Mouse (Mus musculus): ENCODE results near the gene Casp7.

Gene Casp7

GRCm38 (mm10) chr19:56424606-56425395 is 27.9 kb downstream of the Casp7 start:
- DNase-seq (ENCODE audit: low spot score): no peak

- DNase-seq (ENCODE audit: low spot score): no peak
Observed at GRCm38 (mm10) chr19:56425492-56425891, 28.6 kb downstream of the Casp7 start.

GRCm38 (mm10) chr19:56430369-56430768 is 33.4 kb downstream of the Casp7 start:
- DNase-seq (ENCODE audit: low spot score): peak; percentile 31

- DNase-seq (ENCODE audit: low spot score): no peak
Observed at GRCm38 (mm10) chr19:56432706-56433105, 35.8 kb downstream of the Casp7 start.

- DNase-seq (ENCODE audit: low spot score): no peak
Observed at GRCm38 (mm10) chr19:56433581-56433980, 36.7 kb downstream of the Casp7 start.

- DNase-seq (ENCODE audit: low spot score): no peak
Observed at GRCm38 (mm10) chr19:56436380-56436779, 39.5 kb downstream of the Casp7 start.

- no peak for DNase-seq (ENCODE audit: low spot score)
Observed at GRCm38 (mm10) chr19:56438357-56439071, 41.6 kb downstream of the Casp7 start.

- no peak for DNase-seq (ENCODE audit: low spot score)
Observed at GRCm38 (mm10) chr19:56439072-56439434, 42.1 kb downstream of the Casp7 start.

GRCm38 (mm10) chr19:56443445-56443844 is 46.5 kb downstream of the Casp7 start:
- DNase-seq (ENCODE audit: low spot score): no peak

- no peak for DNase-seq (ENCODE audit: low spot score)
Observed at GRCm38 (mm10) chr19:56448784-56449183, 51.9 kb downstream of the Casp7 start.

GRCm38 (mm10) chr19:56449537-56449936 is 52.6 kb downstream of the Casp7 start:
- no peak for DNase-seq (ENCODE audit: low spot score)

- DNase-seq (ENCODE audit: low spot score): no peak
Observed at GRCm38 (mm10) chr19:56450892-56451291, 54.0 kb downstream of the Casp7 start.

- no peak for DNase-seq (ENCODE audit: low spot score)
Observed at GRCm38 (mm10) chr19:56451867-56452266, 54.9 kb downstream of the Casp7 start.

- DNase-seq (ENCODE audit: low spot score): no peak
Observed at GRCm38 (mm10) chr19:56452421-56452820, 55.5 kb downstream of the Casp7 start.

- no peak for DNase-seq (ENCODE audit: low spot score)
Observed at GRCm38 (mm10) chr19:56454862-56455261, 57.9 kb downstream of the Casp7 start.

GRCm38 (mm10) chr19:56455369-56455768 is 58.4 kb downstream of the Casp7 start:
- no peak for DNase-seq (ENCODE audit: low spot score)

- DNase-seq (ENCODE audit: low spot score): no peak
Observed at GRCm38 (mm10) chr19:56457569-56457968, 60.6 kb downstream of the Casp7 start.

- DNase-seq (ENCODE audit: low spot score): no peak
Observed at GRCm38 (mm10) chr19:56459154-56460050, 62.5 kb downstream of the Casp7 start.

GRCm38 (mm10) chr19:56460241-56460640 is 63.3 kb downstream of the Casp7 start:
- no peak for DNase-seq (ENCODE audit: low spot score)

GRCm38 (mm10) chr19:56461522-56462101 is 64.7 kb downstream of the Casp7 start, which contains the start of gene Plekhs1:
Plekhs1 (plus strand) TSS chr19:56461640.
- no peak for DNase-seq (ENCODE audit: low spot score)

- no peak for DNase-seq (ENCODE audit: low spot score)
Observed at GRCm38 (mm10) chr19:56462786-56463185, 65.9 kb downstream of the Casp7 start.

- DNase-seq (ENCODE audit: low spot score): no peak
Observed at GRCm38 (mm10) chr19:56466486-56466885, 69.6 kb downstream of the Casp7 start.

All from embryo, embryonic 10 days (tissue).